Mouse (Mus musculus): ENCODE results near the gene Slc25a10. TPM values are rescaled to one million over a fixed set of nuclear protein-coding genes. Genes with fewer than 3 reads are reported as not detected.

Slc25a10 gene
- 41.2 TPM for polyA plus RNA-seq (2021)

GRCm38 (mm10) chr11:120491317-120492023 lies at the start of gene Slc25a10:
TSS of gene Slc25a10 (plus strand) at chr11:120491840.
- in situ Hi-C loops (cut with MboI; ENCODE audit: low pct_unique_long_range_greater_than_20kb): no loop called here
- TF ChIP-seq CTCF (IDR thresholded peaks at IDR 0.05): no peak
- ATAC-seq (peak; percentile 71), DNase-seq (ENCODE audit: low read depth, low spot score) (peak; percentile 24)
- no peaks in the 10 kb centered on the region for H3K27me3 ChIP-seq
- ChIA-PET POLR2A (interaction anchor here (0.9 to 2.0 kb wide), 8 partner anchors 9 to 89 kb away, joined by 3 to 6 read pairs (median 4); partner anchors contain the start of gene Arl16), CTCF (interaction anchor here (1.5 to 4.6 kb wide), 3 partner anchors 16 to 86 kb away, joined by 4 to 26 read pairs (median 4); no protein-coding TSS in a partner anchor)

GRCm38 (mm10) chr11:120442344-120442743 lies 49.3 kb upstream of the Slc25a10 start, which contains the start of gene Tspan10:
TSS of gene Tspan10 (plus strand) at chr11:120442644.
- ATAC-seq (no peak), DNase-seq (ENCODE audit: low read depth, low spot score) (no peak)
- CTCF ChIA-PET: no interaction called here
- TF ChIP-seq CTCF (IDR thresholded peaks at IDR 0.05): no peak
- in situ Hi-C loops (cut with MboI; ENCODE audit: low pct_unique_long_range_greater_than_20kb): no loop called here
- no peaks in the 10 kb centered on the region for H3K27me3 ChIP-seq
- POLR2A ChIA-PET: no interaction called here

GRCm38 (mm10) chr11:120442765-120443280 lies 48.8 kb upstream of the Slc25a10 start:
- no peaks in the 10 kb centered on the region for H3K27me3 ChIP-seq
- POLR2A ChIA-PET: interaction anchor here (0.6 kb wide), 1 partner anchor 21 kb away, joined by 4 read pairs; no protein-coding TSS in a partner anchor
- in situ Hi-C loops (cut with MboI; ENCODE audit: low pct_unique_long_range_greater_than_20kb): no loop called here
- CTCF ChIA-PET: no interaction called here
- ATAC-seq: no peak
- no peak for TF ChIP-seq CTCF (IDR thresholded peaks at IDR 0.05)
- DNase-seq (ENCODE audit: low read depth, low spot score): no peak

DNA sequence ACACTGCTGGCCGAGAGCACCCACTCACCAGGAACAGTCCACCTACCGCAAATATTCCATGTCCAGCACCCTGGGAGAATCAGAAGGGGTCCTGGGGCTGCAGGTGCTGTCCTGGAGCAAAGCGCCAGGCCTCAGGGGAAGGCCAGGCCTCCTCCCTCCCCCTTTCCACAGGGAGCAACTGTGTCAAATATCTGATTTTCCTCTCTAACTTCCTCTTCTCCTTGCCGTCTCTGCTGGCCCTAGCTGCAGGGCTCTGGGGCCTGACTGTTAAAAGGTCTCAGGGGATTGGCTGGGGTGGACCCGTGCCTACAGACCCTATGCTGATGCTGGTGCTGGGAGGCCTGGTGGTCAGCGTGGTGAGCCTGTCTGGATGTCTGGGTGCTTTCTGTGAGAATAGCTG lies 47.5 kb upstream of the Slc25a10 start:
- in situ Hi-C loops (cut with MboI; ENCODE audit: low pct_unique_long_range_greater_than_20kb): no loop called here
- CTCF ChIA-PET: no interaction called here
- POLR2A ChIA-PET: no interaction called here
- H3K27me3 ChIP-seq: no peaks in the 10 kb centered on the region
- DNase-seq (ENCODE audit: low read depth, low spot score) (no peak), ATAC-seq (no peak)
- TF ChIP-seq CTCF (IDR thresholded peaks at IDR 0.05): no peak

DNA sequence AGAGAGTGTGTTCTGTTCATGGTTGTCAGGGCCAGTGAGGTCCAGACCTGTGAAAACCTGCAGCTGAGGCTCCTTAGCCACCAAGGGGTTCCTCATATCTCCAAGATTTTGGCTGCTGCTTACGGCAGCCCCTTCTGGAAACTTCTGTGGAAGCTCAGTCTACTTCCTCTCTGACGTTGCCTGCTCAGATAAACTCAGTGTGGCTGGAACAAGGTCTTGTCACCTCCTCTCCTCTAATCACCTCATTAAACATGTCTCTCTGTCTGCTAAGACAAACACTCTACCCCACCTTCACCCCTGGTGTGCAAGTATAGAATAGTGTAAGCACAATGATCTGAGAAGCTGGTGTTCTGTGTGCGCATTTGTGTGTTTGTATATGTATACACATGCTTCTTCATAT lies 46.2 kb upstream of the Slc25a10 start:
- H3K27me3 ChIP-seq: no peaks in the 10 kb centered on the region
- ChIA-PET CTCF (no interaction called here), POLR2A (no interaction called here)
- DNase-seq (ENCODE audit: low read depth, low spot score): no peak
- no peak for ATAC-seq
- no peak for TF ChIP-seq CTCF (IDR thresholded peaks at IDR 0.05)
- in situ Hi-C loops (cut with MboI; ENCODE audit: low pct_unique_long_range_greater_than_20kb): no loop called here

DNA sequence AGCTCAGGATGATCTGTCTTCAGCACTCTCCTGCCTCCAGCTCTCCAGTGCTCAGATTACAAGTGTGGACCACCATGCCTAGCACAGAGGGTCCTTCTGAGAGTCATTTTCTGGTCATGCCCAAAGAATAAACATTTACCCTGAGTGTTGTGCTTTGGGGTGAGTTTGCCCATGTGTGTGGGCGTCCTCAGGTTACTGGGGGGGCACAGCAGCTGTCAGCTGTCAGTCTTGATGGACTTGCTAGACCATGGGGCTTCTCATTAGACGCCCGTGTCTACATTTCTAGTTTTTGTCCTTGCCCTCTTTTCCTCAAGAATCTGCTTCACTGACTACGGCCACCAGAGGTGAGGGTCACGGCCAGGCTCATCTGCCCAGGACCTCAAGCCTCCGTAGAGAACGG lies 44.5 kb upstream of the Slc25a10 start:
- ChIA-PET CTCF (interaction anchor here (1.9 kb wide), 1 partner anchor 9 kb away, joined by 4 read pairs; the partner anchor contains the start of gene Nploc4), POLR2A (no interaction called here)
- no peak for TF ChIP-seq CTCF (IDR thresholded peaks at IDR 0.05)
- in situ Hi-C loops (cut with MboI; ENCODE audit: low pct_unique_long_range_greater_than_20kb): no loop called here
- DNase-seq (ENCODE audit: low read depth, low spot score): no peak
- no peak for ATAC-seq
- H3K27me3 ChIP-seq: no peaks in the 10 kb centered on the region

DNA sequence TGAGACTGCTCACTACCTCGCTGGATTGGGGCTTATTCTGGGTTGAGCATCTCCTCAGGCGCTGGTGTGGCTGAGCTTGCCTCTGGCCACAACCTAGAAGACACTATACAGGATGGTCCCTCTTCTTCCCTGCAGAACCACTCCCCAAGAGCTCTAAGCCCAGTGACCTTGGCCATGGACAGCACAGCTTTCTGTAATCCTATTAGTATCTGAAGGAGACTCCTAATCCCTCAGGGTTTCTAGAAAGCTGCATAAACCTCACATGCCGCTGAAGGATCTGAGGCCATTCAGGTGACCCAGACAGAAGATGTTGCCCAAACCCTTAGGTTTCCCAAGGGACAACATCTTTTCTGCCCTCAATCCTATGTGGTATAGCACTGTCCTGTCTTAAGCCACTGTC lies 39.4 kb upstream of the Slc25a10 start:
- DNase-seq (ENCODE audit: low read depth, low spot score) (no peak), ATAC-seq (no peak)
- TF ChIP-seq CTCF (IDR thresholded peaks at IDR 0.05): no peak
- in situ Hi-C loops (cut with MboI; ENCODE audit: low pct_unique_long_range_greater_than_20kb): no loop called here
- ChIA-PET POLR2A (interaction anchor here (0.9 kb wide), 1 partner anchor 15 kb away, joined by 3 read pairs; the partner anchor contains the start of gene Arl16), CTCF (no interaction called here)
- H3K27me3 ChIP-seq: no peaks in the 10 kb centered on the region

- no peak for ATAC-seq
- CTCF ChIA-PET: no interaction called here
- POLR2A ChIA-PET: interaction anchor here (0.9 kb wide), 1 partner anchor 14 kb away, joined by 3 read pairs; the partner anchor contains the start of gene Arl16
Observed at GRCm38 (mm10) chr11:120453306-120453705, 38.3 kb upstream of the Slc25a10 start, which contains the start of gene Pde6g. TSS of gene Pde6g (minus strand) at chr11:120453500.

DNA sequence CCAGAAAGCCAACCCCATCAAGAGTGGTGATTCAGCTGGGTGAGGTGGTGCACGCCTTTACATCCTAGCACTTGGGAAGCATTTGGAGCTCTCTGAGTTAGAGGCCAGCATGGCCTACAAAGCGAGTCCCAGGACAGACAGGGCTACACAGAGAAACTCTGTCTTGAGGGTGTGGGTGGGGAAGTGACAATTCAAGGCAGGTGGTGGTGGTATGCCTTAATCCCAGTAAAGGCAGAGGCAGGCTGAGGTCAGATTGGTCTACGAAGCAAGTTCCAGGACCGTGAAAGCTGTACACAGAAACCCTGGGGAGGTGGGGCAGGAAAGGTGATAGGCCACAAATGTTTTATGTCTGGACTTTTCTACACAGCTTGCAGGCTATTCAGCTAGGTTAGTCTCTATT lies 36.7 kb upstream of the Slc25a10 start:
- POLR2A ChIA-PET: no interaction called here
- in situ Hi-C loops (cut with MboI; ENCODE audit: low pct_unique_long_range_greater_than_20kb): no loop called here
- no peak for TF ChIP-seq CTCF (IDR thresholded peaks at IDR 0.05)
- DNase-seq (ENCODE audit: low read depth, low spot score): no peak
- ATAC-seq: no peak
- CTCF ChIA-PET: no interaction called here
- no peaks in the 10 kb centered on the region for H3K27me3 ChIP-seq

More at GRCm38 (mm10) chr11:120453306-120453705, 38.3 kb upstream of the Slc25a10 start, which contains the start of gene Pde6g:
- H3K27me3 ChIP-seq: no peaks in the 10 kb centered on the region
- no peak for TF ChIP-seq CTCF (IDR thresholded peaks at IDR 0.05)
- in situ Hi-C loops (cut with MboI; ENCODE audit: low pct_unique_long_range_greater_than_20kb): no loop called here
- DNase-seq (ENCODE audit: low read depth, low spot score): no peak

- no peaks in the 10 kb centered on the region for H3K27me3 ChIP-seq
- DNase-seq (ENCODE audit: low read depth, low spot score) (no peak), ATAC-seq (no peak)
- no peak for TF ChIP-seq CTCF (IDR thresholded peaks at IDR 0.05)
- ChIA-PET POLR2A (no interaction called here), CTCF (no interaction called here)
- in situ Hi-C loops (cut with MboI; ENCODE audit: low pct_unique_long_range_greater_than_20kb): no loop called here
Observed at GRCm38 (mm10) chr11:120455413-120455812, 36.2 kb upstream of the Slc25a10 start.

- ATAC-seq: peak; percentile 5
- CTCF ChIA-PET: interaction anchor here (0.8 to 1.4 kb wide), 2 partner anchors 8 to 10 kb away, joined by 4 read pairs; partner anchors contain the start of gene Arl16
- no peak for TF ChIP-seq CTCF (IDR thresholded peaks at IDR 0.05)
Observed at GRCm38 (mm10) chr11:120457370-120457769, 34.3 kb upstream of the Slc25a10 start.

More at GRCm38 (mm10) chr11:120457370-120457769, 34.3 kb upstream of the Slc25a10 start:
- in situ Hi-C loops (cut with MboI; ENCODE audit: low pct_unique_long_range_greater_than_20kb): no loop called here
- DNase-seq (ENCODE audit: low read depth, low spot score): no peak
- POLR2A ChIA-PET: interaction anchor here (0.6 to 2.0 kb wide), 5 partner anchors 9 to 66 kb away, joined by 3 to 7 read pairs (median 5); partner anchors contain the start of genes Arl16, Mrpl12 and Nploc4
- no peaks in the 10 kb centered on the region for H3K27me3 ChIP-seq

All from Patski (cell line).